Mouse (Mus musculus) large intestine, adult 2 months (tissue): Measurements from ENCODE around the gene Zhx3. TPM values are rescaled to one million over a fixed set of nuclear protein-coding genes. Genes with fewer than 3 reads are reported as not detected.

ENCODE experiments used
- DNase-seq: peaks from one replicate; pipeline ENCODE4 v3.0.0-alpha.2; 2012; ENCODE audit warnings: low read depth, low spot score
- WGBS: fragments of 180-500 bp; shearing (Covaris S2); methylation state at CpG from one replicate; pipeline ENCODE4 v1.1.7; 2018; 5-methylcytosine and 5-hydroxymethylcytosine counted together
- polyA plus RNA-seq: library from polyadenylated mRNA; depleted of rRNA; stranded (reverse); fragments of >200 nt; gene quantifications from 2 replicates; pipeline ENCODE4 v1.2.3, GENCODE M21; 2012; rRNA removed

Zhx3 gene
- 2.4 and 4.3 TPM in 2 replicates for polyA plus RNA-seq

DNA sequence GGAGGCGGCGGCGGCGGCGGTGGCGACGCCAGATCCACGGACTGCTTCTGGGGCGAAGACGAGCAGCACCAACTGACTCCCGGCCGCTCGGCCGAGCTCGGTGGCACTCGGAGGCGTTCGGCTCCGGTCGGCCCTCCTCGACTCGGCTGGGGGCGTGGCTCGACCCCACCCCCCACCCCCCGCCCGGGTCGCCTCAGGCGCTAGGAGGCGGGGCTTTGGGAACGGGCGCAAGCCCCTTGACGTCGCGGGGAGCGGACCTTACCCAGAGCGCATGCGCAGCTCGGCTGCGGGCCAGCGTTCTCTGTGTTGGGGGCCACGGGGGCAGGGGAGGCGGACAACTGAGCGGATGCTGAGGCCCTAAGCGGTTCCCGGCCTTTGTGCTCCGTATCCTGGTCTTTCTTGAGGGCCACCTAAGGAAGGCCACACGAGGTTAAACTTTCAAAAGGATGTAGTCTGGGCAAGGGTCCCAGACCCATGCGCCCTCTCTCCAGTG, at the start of gene Zhx3:
TSS of gene Zhx3 (minus strand) at position 109 of the 493 bp plus-strand sequence.
- WGBS: 2% methylated on average over 48 of the region's 48 CpGs
- peak; percentile 56 for DNase-seq

DNA sequence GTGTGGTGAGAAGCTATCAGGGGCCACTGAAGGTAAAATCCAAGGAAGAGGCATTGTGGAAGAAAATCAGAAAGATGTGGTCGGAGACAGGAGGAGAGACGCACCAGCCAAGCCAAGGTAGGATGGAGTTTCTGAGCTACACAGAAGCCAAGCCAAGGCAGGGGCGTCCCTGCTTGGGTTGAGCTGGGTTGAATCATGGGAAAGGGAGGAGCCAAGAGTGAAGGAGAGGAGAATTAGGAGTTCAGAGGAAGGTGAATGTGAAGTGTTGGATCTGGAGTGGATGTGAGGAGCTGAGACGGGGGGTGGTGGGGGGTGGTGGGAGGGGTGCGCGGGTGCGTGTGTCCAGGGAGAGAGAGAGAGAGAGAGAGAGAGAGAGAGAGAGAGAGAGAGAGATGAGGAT, 48.5 kb upstream of the Zhx3 start:
- DNase-seq: no peak
- WGBS: 68% methylated on average over 7 of the region's 7 CpGs

DNA sequence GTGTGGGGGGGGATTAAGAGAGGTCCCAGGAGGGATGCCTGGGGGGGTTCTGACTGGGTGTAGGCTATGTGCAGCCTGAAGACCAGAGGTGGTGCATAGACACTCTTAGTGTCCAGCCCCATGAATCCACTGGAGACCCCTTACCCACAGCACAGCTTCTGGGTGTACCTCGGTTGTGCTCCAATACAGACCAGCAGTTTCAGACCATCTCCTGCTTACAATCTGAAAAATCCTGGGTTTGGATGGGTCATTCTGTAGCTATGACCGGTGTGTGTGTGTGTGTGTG, 46.1 kb upstream of the Zhx3 start:
- DNase-seq: no peak
- 89% methylated on average over 2 of the region's 2 CpGs for WGBS

DNA sequence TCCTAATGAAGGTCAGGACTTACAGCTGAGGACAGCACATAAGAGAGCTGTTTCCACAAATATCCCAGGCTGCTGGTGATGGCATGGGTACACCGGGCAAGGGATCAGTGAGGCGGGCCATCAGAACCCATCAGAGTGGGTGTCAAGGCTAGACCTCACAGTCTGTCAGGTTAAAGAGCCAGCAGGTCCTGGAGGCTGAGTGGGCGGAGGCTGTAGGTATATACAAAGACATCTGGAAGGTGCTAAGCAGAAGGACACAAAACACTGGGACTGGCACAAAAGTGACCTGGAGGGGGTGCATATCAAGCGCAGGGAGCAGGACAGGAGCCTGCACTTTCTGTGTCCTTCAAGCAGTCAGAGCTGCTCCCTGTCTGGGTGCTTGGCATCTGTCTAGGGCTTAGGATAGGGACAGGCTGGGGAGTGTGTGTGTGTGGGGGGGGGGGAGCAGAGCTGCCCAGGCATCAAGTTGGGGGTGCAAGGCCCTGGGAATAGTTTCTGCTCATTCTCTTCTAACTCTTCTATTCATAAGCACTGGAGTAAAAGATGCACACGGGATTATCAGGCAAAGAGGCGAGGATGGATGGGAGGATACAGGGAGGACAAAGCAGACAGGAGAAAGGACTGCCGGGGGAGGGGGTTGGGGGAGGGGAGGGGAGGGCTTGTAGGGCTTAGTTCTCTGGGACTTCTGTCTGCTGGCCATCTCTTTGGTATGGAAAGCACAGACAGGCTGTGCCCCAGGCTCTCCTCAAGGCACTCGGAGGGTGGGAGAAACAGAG, 45.5 kb upstream of the Zhx3 start:
- DNase-seq: no peak
- 75% methylated on average over 8 of the region's 8 CpGs for WGBS

DNA sequence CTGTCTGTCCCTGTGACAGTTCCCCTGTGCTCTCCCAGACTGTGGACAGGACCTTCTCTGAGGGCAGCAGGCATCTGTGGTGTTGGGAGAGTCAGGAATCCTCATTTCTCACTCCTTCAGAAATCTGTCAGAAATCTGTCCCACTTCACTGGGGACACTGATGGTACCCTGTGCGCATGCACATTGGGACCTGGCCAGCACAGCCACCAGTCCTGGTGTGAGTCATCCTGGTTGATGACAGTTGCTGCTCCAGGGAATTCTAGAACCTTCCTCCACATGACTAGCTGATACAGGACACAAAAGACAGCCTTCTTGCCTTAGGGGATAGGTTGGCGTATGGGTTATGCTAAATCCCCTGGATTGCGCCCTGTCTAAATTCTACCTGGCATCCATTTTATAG, 44.5 kb upstream of the Zhx3 start:
- no peak for DNase-seq
- 92% methylated on average over 3 of the region's 3 CpGs for WGBS

DNA sequence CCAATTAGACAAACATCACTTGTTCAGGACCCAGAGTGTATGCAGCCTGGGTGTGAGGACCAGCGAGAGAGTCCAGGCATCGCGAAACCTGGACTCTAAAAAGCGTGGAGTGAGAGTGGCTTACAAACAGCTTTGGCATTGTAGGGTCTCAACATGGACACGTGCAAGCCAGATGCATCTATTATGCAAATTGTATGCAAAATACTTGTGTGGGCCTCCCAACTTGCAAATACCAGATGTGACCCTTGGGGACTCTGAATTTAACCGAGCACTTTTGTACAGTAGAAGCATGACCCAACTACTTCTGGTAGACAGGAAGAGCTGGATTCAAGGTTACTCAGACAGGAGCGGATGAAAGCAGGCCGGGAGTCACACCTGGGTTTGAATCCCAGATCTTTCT, 43.9 kb upstream of the Zhx3 start:
- DNase-seq: no peak
- 82% methylated on average over 8 of the region's 8 CpGs for WGBS

DNA sequence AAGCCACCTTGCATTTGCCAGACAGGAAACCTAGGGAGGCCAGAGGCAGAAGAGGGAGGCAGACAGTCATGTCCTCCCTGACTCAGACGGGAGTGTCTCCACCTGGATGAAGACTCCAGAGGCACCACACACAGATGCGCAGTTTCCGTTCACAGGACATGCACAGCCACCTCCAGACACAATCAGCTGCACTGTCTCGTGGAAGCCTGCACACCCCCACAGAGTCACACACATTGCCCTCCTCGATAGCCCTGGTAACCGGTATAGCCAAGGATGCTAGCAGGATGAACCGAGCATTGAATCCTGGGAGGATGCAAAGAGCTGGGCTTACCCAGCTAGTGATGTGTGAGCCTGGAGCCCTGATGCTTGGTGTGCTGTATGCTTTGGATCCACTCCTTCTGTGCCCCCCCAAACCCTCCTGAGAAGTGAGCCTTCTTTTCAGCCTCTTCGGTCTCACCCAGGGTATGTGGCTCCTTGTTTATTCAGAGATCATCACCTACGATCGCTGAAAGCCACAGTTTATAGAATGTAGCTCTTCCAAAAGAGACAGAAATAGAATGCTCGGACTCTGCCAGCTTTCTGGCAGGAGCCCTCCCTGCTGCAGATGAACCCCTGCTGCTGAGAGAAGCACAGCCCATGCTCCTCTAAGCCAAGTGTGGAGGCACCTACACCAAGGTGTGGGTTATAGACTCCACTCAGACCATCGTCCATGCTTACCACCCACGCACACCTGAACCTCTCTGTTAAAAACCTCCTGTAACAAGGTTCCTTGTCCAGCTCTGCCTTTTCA, 43.2 kb upstream of the Zhx3 start:
- DNase-seq: no peak
- 59% methylated on average over 13 of the region's 13 CpGs for WGBS

DNA sequence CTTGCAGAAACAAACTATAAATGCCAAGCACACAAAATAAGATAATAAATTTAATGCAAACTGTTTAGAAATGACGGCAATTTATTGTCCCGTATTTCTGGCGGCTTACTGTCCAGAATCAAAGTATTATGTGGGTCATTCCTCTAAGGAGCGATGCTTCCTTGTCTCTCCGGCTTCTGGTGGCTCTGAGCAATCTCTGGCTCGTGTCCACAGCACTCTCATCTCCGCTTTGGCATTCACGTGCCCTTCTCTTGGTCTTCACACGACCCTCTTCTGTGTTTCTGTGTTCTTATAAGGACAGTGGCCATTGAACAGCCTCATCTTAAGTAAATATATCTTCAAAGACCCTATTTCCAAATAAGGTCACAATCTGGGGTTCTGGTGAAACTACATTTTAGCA, 41.9 kb upstream of the Zhx3 start:
- WGBS: 55% methylated on average over 9 of the region's 9 CpGs
- DNase-seq: no peak

DNA sequence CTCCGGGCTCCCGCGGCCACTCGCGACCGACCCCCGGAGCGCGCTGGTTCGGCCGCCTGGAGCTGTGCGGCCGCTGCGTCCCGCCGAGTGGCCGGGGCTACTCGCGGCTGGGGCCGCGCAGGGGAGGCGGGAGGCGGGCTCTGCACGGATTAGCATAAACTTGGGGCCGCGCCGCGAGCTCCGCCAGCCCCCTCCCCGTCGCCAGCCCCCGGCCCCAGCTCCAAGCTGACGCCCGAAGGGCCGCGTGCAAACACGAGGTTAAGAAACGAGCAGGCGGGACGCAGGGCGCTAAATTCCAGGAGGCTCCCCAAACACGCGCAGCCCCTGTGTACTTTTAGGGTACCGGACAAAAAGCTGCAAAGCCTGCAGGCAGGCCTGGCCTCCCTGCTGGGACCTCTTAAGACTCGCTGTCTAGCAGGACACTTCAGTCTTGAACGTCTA, 39.5 kb upstream of the Zhx3 start, which contains the start of gene Emilin3:
TSS of gene Emilin3 (minus strand) at position 98 of the 441 bp plus-strand sequence.
- 4% methylated on average over 42 of the region's 46 CpGs for WGBS
- DNase-seq: no peak

DNA sequence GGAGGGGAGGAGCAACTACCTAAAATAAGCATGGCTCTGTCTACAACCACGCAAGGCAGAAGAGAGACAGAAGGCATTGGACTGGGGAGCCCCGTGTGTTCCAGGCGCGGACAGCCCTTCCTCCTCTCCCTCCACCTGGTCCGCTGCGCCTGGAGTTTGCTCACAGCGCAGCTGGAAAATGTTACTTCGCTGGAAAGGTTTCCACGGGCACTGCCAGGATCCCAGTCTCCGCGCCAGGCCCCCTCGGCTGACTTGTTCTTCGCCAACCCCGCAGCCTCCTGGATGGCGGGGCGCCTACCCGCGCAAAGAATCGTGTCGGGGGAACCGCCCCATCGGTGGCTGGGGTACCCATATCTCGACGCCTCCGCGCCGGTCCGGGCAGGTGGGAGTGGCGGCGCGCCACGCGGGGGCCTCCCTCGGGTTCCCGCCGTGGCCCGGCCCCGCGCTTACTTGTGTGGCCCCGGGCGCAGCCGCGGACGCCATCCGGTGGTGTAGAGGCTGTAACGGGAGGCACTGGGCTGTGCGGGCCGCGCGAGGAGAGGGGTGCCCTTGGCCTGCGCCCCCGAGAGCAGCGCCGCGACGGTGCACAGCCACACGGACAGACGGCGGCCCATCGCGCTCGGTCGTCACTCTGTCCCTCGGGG, 38.9 kb upstream of the Zhx3 start:
- WGBS: 2% methylated on average over 64 of the region's 64 CpGs
- no peak for DNase-seq

DNA sequence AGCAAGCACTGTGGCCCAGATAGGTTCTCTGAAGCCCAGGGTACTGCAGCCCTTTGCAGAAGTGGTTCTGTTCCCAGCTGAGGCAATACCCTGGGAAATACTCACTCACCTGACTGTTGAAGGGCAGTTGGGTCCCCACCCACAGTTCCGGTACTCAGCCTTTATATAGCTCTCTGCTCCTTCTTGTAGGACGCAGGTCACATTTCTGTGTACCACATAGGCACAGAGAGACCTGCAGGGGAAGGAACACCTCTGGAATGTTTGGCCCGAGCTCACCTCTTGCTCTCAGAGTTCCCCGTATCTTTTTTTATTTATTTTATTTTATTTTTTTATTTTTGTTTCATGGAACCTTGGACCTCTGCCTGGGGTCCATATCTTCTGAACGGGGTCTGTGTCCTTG, 37.8 kb upstream of the Zhx3 start:
- WGBS: 52% methylated on average over 5 of the region's 5 CpGs
- DNase-seq: no peak

DNA sequence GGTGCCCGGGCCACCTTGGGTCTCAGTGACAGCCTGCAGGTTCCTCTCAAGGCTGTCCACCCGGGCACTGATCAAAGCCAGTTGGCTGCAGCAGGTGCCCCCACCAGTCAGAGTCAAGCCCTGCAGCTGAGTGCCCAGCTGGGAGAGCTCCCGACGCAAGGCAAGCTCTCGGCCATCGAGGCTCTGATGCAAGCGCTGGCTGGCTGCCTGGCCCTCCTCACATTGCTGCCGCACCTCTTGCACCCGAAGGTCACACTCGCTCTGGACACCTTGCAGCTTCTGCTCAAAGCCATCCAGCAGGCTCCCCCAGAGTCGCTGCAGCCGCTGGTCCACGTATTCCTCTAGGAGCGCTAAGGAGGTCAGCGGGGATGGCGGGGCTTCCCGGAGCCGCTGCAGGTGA, 35.8 kb upstream of the Zhx3 start:
- 60% methylated on average over 18 of the region's 18 CpGs for WGBS
- DNase-seq: no peak

DNA sequence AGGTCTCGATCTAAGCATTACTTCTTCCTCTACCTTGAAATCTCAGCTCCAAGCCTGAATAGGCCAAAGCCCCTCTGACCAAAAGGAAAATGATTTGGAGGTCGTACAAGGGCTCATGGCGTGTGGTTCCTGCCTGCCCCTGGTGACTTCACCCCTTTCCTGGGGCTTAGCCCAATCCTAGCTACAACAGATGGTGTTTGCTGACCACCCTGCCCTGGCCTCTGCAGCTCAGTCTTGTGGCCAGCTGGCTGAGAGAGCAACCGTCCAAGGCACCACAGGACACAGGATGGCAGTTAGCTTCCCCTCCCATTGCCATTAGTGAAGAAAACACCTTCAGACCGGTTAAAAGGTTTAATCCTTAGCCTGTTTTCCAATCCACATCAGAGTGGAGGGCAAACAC, 33.3 kb upstream of the Zhx3 start:
- DNase-seq: no peak
- 77% methylated on average over 5 of the region's 5 CpGs for WGBS

DNA sequence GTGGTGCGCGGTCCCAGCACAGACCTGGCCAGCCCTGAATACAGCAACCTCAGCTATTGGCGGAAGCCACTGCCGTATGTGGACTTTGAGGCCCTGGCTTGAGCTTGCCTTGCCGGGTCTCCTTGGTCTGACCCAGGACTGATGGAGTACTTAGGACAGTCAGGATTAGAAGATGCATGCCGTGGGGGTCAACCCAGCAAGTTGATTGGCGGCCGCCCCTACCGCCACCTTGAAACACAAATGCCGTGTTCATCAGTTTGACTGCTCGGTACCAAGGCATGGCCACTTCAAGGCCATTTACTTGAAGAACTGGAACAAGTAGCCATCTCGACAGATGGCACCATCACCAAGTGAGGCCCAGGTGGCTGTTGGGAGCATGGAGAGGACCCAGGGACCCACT, 32.5 kb upstream of the Zhx3 start:
- 94% methylated on average over 12 of the region's 12 CpGs for WGBS
- no peak for DNase-seq

DNA sequence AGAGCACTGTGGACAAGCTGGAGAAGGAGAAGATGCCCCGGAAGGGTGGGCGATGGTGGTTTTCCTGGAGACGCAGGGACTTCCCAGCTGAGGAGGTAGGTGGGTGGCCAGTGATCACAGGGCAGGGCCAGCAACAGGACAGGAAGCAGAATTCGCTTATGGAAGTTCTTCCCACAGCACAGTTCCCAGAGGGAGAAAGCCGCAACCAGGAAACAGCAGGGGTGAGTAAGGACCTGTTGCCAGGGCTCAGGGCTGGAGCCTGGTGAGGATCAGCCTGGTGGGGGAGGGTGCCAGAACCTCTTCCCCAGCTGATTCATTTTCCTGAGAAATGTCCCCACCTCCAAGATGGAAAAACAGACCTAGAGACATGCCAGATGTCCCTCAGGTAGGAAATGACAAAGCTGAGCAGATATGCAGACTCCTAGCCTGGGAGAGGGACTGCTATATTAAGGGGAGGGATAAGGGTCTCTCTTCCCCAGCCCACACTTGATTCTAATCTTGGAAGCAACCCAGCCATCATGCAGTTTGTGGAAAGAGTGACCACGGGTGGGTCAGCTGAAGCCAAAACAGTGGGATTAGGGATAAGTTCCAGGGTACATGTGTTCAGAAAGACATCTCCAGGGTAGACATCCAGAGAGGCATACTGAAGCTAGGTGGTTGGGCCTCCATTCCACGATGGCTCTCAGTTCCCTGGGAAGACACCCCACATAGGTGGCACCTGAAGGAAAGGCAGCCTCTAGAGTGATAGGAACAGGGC, 29.0 kb upstream of the Zhx3 start:
- no peak for DNase-seq
- 76% methylated on average over 7 of the region's 7 CpGs for WGBS

DNA sequence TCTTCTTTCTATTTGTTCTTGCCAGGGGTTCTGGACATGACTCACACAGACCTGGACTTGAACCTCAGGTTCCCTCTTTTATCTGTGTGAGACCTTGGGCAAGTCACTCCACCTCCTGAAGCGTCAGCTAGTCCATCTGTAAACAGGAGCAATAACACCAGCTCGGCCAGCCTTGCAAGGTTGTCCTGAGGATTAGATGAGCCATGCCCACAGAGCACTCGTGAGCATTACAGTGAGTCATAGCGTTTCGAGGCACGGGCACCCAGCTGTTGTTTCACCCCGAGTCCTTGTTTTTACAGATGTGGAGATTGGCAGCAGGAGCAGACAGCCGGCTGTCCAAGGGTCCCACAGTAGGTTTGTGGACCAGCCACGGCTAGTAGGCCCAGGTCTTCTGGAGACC, 18.9 kb upstream of the Zhx3 start:
- DNase-seq: no peak

DNA sequence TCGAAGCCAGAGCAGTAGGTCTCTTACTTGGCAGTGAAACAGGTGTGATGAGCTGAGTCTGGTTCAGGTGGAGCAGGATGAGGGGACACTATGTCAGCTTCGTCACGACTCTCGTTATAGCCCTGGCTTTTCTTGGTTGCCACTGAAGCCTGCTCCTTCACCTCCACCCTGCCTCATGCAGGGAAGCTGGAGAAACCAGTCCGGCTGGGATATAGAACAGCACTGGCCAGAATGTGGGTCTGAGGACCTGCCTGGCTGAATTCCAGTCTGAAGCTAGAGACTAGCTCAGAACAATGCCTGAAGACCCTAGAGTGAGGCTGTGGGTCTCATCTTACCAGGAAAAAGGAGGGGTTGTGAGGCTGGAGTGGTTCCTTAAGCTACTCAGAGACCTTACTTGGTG, 18.2 kb upstream of the Zhx3 start:
- no peak for DNase-seq
- 66% methylated on average over 5 of the region's 5 CpGs for WGBS

More for the DNA sequence above, 18.9 kb upstream of the Zhx3 start:
- 80% methylated on average over 9 of the region's 9 CpGs for WGBS

DNA sequence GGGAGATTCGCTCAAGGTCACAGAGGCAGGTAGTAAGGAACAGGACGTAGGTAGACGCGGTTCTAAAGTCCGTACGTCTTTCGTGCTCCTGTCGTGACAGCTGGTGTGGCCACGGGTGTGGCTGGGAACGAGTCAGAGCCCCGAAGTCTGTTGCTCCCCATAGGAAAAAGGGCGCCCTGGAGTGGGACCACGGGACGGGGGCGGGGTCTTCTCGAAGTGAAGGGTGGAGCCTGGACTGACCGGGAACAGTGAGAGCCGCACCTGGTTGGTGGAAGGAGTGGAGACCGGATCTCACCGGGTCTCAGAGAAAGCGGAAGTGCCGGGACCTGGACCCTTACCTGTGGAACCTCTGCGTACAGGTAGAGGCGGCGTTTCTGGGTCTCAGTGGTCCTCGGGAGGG, 15.1 kb upstream of the Zhx3 start:
- peak; percentile 85 for DNase-seq
- 2% methylated on average over 26 of the region's 26 CpGs for WGBS

DNA sequence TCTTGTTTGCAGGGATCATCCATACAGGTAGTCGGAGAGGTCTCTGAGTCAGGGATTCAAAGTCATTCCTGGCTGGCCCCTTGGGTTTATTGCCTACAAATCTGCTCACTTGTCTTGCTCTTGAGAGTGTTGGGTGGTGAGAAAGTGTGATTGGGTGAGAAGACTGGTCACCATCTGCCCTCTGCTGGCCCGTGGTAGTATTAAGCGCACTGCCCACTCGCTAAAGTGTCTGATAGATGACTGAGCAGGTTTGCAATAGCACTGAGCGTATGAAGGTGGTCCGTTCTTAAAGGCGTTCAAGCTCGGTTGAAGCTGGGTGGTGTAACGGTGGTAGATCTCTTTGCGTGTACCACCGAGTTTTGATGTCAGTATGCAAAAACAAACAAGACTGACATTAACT, 14.5 kb upstream of the Zhx3 start:
- WGBS: under 1% methylated on average over 11 of the region's 11 CpGs
- peak; percentile 68 for DNase-seq

DNA sequence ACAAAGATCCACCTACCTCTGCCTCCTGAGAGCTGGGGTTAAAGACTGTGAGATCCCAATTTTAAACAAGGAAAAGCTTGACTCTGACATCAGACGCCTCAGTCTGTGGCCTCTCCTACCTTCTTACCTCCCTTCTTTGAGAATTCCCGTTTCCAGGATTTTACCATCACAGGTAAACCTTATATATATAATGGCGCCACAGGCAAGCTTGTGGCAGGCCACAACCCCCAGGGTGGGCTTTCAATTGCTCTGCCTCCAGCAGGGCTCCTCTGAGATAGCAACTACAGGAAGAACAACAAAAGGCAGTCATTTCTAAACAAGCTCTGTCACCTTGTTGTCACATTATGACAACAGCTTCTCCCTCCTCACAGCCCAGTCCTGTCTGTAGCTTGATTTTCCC, 13.4 kb upstream of the Zhx3 start:
- no peak for DNase-seq
- WGBS: 89% methylated on average over 3 of the region's 3 CpGs
